Mouse (Mus musculus) limb, embryonic 10.5 days (tissue): ENCODE measurements around the gene Shisal1. TPM values are rescaled to one million over a fixed set of nuclear protein-coding genes. Genes with fewer than 3 reads are reported as not detected.
A peak's percentile ranks its signal among the peaks of the same experiment; 100 is the strongest.

Experiments
- DNase-seq: peaks from one replicate; pipeline ENCODE4 v3.0.0-alpha.2; 2017; ENCODE audit warnings: low spot score
- H3K27ac ChIP-seq: fragments of 300-500 bp; sonication (generic); 2 replicates; pipeline ENCODE4 v1.5.1; 2016; ENCODE audit warnings: mild to moderate bottlenecking
- H3K27me3 ChIP-seq: fragments of 300-500 bp; sonication (generic); 2 replicates; pipeline ENCODE4 v1.6.1; 2016; ENCODE audit warnings: low read depth, mild to moderate bottlenecking; ENCODE audit not compliant: poor library complexity, severe bottlenecking
- H3K36me3 ChIP-seq: fragments of 300-500 bp; sonication (generic); 2 replicates; pipeline ENCODE4 v1.6.1; 2016; ENCODE audit warnings: mild to moderate bottlenecking, moderate library complexity
- H3K4me1 ChIP-seq: fragments of 300-500 bp; sonication (generic); 2 replicates; pipeline ENCODE4 v1.6.1; 2016
- H3K4me3 ChIP-seq: fragments of 300-500 bp; sonication (generic); 2 replicates; pipeline ENCODE4 v1.5.1; 2016; ENCODE audit warnings: mild to moderate bottlenecking, moderate library complexity
- H3K9me3 ChIP-seq: fragments of 300-500 bp; sonication (generic); replicated peaks from 2 replicates; pipeline ENCODE4 v1.6.1; 2016; ENCODE audit warnings: mild to moderate bottlenecking
- WGBS: fragments of 180-500 bp; shearing (Covaris S2); methylation state at CpG from one replicate; pipeline ENCODE4 v1.1.7; 2016; 5-methylcytosine and 5-hydroxymethylcytosine counted together
- polyA plus RNA-seq: library from polyadenylated mRNA; unstranded; fragments of >200 nt; fragmentation: Nextera tagmentation; extraction: Ambion mirVana; gene quantifications from 2 replicates; pipeline ENCODE4 v1.2.1, GENCODE M21; 2016

Gene Shisal1
- polyA plus RNA-seq = 0.15 and 0.73 TPM in 2 replicates

GRCm38 (mm10) chr15:84446997-84447396, at the start of gene Shisal1:
Shisal1 (minus strand) TSS chr15:84447097.
- H3K36me3 ChIP-seq = no peaks in the 10 kb centered on the region
- 18% methylated on average over 9 of the region's 9 CpGs for WGBS
- H3K9me3 ChIP-seq = no peaks in the 10 kb centered on the region
- peak within 1 kb of the TSS; percentile 65 for H3K4me3 ChIP-seq
- H3K27ac ChIP-seq = peak within 1 kb of the TSS; percentile 80
- H3K4me1 ChIP-seq = peaks cover 44% of the 10 kb centered on the region
- no peak for DNase-seq
- peaks cover 100% of the 10 kb centered on the region for H3K27me3 ChIP-seq

GRCm38 (mm10) chr15:84490486-84490885, 43.6 kb upstream of the Shisal1 start:
- Histone ChIP-seq H3K4me3 (no peak overlapping the region), H3K27ac (no peak overlapping the region), H3K36me3 (no peaks in the 10 kb centered on the region), H3K4me1 (peaks cover 23% of the 10 kb centered on the region), H3K27me3 (peaks cover 4% of the 10 kb centered on the region), H3K9me3 (no peaks in the 10 kb centered on the region)
- 54% methylated on average over 7 of the region's 7 CpGs for WGBS
- DNase-seq = no peak

DNA sequence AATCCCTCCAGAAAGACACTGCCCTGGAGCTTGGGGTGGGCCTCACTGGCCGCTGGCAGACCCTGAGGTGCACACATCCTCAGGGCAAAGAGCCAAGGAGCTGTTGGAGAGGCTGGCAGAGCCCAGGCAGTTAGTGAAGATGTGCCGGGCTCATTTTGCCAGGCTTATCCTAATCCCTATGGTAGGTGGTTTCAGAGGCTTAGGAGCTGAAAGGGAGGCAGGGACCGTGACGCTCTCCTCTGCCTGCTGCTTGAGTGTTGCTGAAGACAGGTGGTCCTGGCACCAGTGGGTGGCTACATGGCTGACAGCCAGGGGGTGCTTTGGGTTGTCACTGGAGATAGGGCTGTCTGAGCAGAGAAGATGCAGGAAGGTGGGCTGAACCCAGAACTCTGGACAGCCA, 37.4 kb upstream of the Shisal1 start:
- WGBS = 80% methylated on average over 4 of the region's 4 CpGs
- H3K4me1 ChIP-seq = peaks cover 60% of the 10 kb centered on the region
- peaks cover 31% of the 10 kb centered on the region for H3K27me3 ChIP-seq
- no peaks in the 10 kb centered on the region for H3K9me3 ChIP-seq
- H3K36me3 ChIP-seq = no peaks in the 10 kb centered on the region
- H3K27ac ChIP-seq = peak overlapping the region; percentile 61; the same call in 1 of the 2 replicates
- H3K4me3 ChIP-seq = no peak overlapping the region
- no peak for DNase-seq

GRCm38 (mm10) chr15:84483622-84484021, 36.7 kb upstream of the Shisal1 start:
- WGBS = 69% methylated on average over 5 of the region's 5 CpGs
- DNase-seq = no peak
- Histone ChIP-seq H3K4me1 (peaks cover 60% of the 10 kb centered on the region), H3K9me3 (no peaks in the 10 kb centered on the region), H3K27me3 (peaks cover 35% of the 10 kb centered on the region), H3K27ac (peak overlapping the region; percentile 62), H3K4me3 (no peak overlapping the region), H3K36me3 (no peaks in the 10 kb centered on the region)

- WGBS = 54% methylated on average over 13 of the region's 13 CpGs
- H3K27ac ChIP-seq = no peak overlapping the region; the same call in 1 of the 2 replicates
- peaks cover 52% of the 10 kb centered on the region for H3K4me1 ChIP-seq
- H3K27me3 ChIP-seq = peaks cover 36% of the 10 kb centered on the region
- H3K36me3 ChIP-seq = no peaks in the 10 kb centered on the region
- no peak for DNase-seq
- no peak overlapping the region for H3K4me3 ChIP-seq
- no peaks in the 10 kb centered on the region for H3K9me3 ChIP-seq
These were observed 34.5 kb upstream of the Shisal1 start for GRCm38 (mm10) chr15:84481259-84481877.

GRCm38 (mm10) chr15:84469391-84469790, 22.5 kb upstream of the Shisal1 start:
- Histone ChIP-seq H3K36me3 (no peaks in the 10 kb centered on the region), H3K4me3 (no peak overlapping the region), H3K27me3 (peaks cover 40% of the 10 kb centered on the region), H3K9me3 (no peaks in the 10 kb centered on the region), H3K4me1 (peaks cover 45% of the 10 kb centered on the region), H3K27ac (no peak overlapping the region)
- 41% methylated on average over 8 of the region's 8 CpGs for whole genome bisulfite sequencing
- DNase-seq = no peak

DNA sequence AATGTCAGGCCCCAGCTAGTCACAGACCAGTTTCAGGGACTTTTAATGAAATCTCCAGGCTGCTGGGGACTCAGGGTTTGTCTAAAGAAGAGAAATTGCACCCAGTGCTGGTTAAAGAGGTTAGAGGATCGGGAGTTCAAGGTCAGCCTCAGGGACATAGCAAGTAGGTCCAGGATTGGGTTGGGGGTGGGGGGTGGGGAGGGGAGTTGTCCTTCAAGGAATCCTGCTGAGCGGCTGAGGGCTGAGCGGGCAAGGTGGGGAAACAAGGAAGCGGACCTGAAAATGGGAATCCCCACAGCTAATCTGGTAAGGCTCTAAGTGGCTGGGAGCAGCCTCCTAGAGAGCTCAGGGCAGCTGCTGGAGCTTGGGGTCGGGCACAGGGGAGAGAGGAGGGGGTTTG, 20.9 kb upstream of the Shisal1 start:
- no peak overlapping the region for H3K4me3 ChIP-seq
- WGBS = 52% methylated on average over 5 of the region's 5 CpGs
- peaks cover 44% of the 10 kb centered on the region for H3K27me3 ChIP-seq
- H3K9me3 ChIP-seq = no peaks in the 10 kb centered on the region
- no peak overlapping the region for H3K27ac ChIP-seq
- peaks cover 48% of the 10 kb centered on the region for H3K4me1 ChIP-seq
- no peaks in the 10 kb centered on the region for H3K36me3 ChIP-seq
- DNase-seq = no peak

DNA sequence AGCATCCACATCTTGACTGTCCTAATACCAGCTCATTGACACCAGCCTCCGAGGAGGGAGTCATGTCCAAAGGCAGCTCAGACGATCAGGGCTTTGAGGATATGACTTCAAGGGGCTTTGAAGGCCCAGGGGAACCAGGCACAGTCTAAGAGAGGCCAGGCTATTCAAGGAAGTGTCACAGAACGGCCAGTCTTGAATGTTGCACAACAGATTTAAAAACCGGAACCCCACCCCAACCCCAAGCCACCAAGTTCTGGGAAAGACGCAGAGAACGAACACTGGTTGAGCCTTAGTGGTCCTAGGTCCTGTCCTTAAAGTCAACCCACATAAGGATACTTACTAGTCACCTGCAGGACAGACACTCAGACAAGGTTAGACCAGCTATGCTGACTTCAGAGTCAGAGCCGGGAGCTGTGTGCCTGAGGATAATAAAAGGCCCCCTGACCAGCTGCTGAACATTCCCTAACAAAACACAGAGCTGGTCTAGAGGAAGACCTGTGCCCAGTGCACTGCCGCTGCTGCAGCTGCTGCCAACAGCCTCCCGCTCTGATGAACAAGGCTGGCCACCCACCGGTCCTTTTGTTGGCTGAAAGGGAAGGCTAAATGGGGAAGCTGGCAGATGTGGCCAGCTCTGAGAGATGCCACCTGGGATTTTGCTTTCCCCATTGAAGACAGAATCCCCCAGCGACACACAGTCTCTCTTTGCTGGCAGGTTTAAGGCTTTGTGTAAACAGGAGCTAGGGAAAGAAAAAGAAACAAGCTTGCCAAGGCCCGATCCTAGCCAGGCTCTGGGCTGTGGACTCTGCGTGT, 19.8 kb upstream of the Shisal1 start:
- Histone ChIP-seq H3K36me3 (no peaks in the 10 kb centered on the region), H3K4me3 (no peak overlapping the region), H3K27ac (peak overlapping the region; percentile 32), H3K9me3 (no peaks in the 10 kb centered on the region), H3K27me3 (peaks cover 47% of the 10 kb centered on the region), H3K4me1 (peaks cover 48% of the 10 kb centered on the region)
- 52% methylated on average over 13 of the region's 13 CpGs for WGBS
- no peak for DNase-seq

DNA sequence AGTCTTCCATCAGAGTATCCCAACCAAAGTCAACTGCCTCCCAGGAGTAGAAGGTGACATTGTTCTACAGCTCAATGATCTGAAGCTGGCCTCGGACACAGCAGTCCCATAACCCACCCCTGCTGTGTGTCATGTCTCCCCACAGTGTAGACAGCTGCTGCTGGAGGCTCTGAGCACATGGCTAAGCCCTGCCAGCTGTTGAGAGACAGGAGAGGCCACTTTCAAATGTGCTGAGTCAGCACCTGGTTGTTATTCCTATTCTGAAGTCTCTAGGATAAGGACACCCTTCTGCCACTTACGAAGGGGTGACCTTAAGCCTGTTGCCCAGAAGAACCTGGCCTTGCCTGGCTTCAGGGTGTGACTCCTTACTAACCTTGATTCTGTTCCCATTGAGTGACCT, 14.5 kb upstream of the Shisal1 start:
- 74% methylated on average over 2 of the region's 2 CpGs for WGBS
- H3K9me3 ChIP-seq = no peaks in the 10 kb centered on the region
- no peak overlapping the region for H3K4me3 ChIP-seq
- H3K27me3 ChIP-seq = peaks cover 12% of the 10 kb centered on the region
- no peak for DNase-seq
- peaks cover 22% of the 10 kb centered on the region for H3K4me1 ChIP-seq
- H3K27ac ChIP-seq = no peak overlapping the region
- no peaks in the 10 kb centered on the region for H3K36me3 ChIP-seq

- Histone ChIP-seq H3K9me3 (no peaks in the 10 kb centered on the region), H3K27ac (no peak overlapping the region), H3K27me3 (0 out of 2 replicates have a peak, but pooled peaks cover 7% of the 10 kb centered on the region), H3K36me3 (no peaks in the 10 kb centered on the region), H3K4me1 (peaks cover 2% of the 10 kb centered on the region), H3K4me3 (no peak overlapping the region)
- no peak for DNase-seq
- 84% methylated on average over 6 of the region's 6 CpGs for WGBS
These were observed 12.1 kb upstream of the Shisal1 start for GRCm38 (mm10) chr15:84458983-84459382.

- Histone ChIP-seq H3K27me3 (peaks cover 31% of the 10 kb centered on the region), H3K36me3 (no peaks in the 10 kb centered on the region), H3K4me1 (peaks cover 9% of the 10 kb centered on the region), H3K4me3 (no peak overlapping the region), H3K27ac (no peak overlapping the region), H3K9me3 (no peaks in the 10 kb centered on the region)
- DNase-seq = no peak
- WGBS = 93% methylated on average over 6 of the region's 6 CpGs
These were observed 8.4 kb upstream of the Shisal1 start for GRCm38 (mm10) chr15:84455286-84455685.

DNA sequence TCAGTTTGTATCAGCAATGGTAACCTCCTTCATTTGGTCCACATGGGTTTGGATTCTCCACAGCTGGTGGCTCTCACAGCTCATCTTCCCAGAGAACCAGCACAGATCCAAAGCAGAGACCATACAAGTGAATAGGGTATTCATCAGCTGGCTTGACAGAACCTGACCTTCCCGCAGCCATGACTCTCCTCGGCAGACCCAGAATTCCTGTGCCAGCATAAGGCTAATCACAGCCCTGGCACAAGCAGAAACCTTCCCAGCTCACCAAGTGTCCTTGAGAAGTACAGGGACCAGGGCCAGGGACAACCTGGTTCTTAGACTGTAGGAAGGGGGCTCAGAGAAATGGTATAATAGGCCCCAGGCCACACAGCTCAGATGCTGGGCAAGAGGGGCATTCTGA, 6.2 kb upstream of the Shisal1 start:
- Histone ChIP-seq H3K4me3 (no peak overlapping the region), H3K27ac (no peak overlapping the region), H3K36me3 (no peaks in the 10 kb centered on the region), H3K27me3 (peaks cover 53% of the 10 kb centered on the region), H3K9me3 (no peaks in the 10 kb centered on the region), H3K4me1 (peaks cover 13% of the 10 kb centered on the region)
- WGBS = 88% methylated on average over 2 of the region's 2 CpGs
- no peak for DNase-seq

DNA sequence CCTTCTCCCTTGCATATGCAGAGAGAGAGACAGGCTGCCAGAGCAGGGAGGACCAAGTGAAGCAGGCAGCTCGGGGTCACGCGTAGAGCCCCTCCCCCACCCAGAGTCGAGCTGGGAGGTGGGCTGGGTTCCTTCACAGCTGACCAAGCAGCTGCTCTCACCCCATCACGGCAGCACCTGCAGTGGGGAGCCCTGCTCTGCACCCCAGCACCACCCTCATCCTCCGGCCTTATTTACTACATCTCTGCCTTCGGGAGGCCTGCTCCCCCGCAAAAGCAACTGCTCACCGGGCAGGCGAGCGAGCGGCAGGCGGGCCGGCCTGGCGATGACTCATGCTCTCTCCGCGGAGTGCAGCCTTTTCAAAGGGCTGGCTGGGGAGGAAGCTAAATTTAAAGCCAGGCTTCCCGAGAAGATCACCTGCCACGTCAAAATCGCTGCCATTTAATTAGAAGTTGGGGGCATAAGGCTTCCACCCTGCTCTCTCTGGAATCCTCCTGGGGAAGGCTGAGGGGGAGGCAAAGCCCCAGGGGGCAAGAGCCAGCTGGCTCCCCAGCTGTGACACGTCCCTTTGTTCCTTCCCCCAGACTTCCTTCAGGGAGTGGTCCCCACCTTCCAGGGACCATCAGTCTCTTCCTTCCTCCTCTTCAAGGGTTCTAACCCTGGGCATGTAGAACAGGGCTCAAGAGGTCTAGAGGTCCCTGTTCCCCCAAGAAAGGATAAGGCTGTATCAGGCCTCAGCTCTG, 3.7 kb upstream of the Shisal1 start:
- WGBS = 1% methylated on average over 21 of the region's 21 CpGs
- Histone ChIP-seq H3K9me3 (no peaks in the 10 kb centered on the region), H3K4me1 (peaks cover 26% of the 10 kb centered on the region), H3K27me3 (peaks cover 77% of the 10 kb centered on the region), H3K36me3 (no peaks in the 10 kb centered on the region), H3K27ac (peak overlapping the region; percentile 38; the same call in 1 of the 2 replicates), H3K4me3 (peak overlapping the region; percentile 40)
- DNase-seq = peak; percentile 67
